Mouse (Mus musculus) myocyte (in vitro differentiated cells): ENCODE measurements at regions not wholly inside any gene's neighbourhood (a gene's known extent, or its start where the extent isn't known, plus 50 kb on each side); places are given as distances from the start of the nearest gene placed in this dataset.

Experiments
- CEBPB ChIP-seq: IDR thresholded peaks from 2 replicates; pipeline ENCODE4 v1.6.1; 2011; ENCODE audit warnings: mild to moderate bottlenecking, moderate library complexity; ENCODE audit not compliant: poor library complexity, insufficient read depth, severe bottlenecking
- MAX ChIP-seq: IDR thresholded peaks from one replicate; pipeline ENCODE4 v1.6.1; 2011; ENCODE audit warnings: low read depth, mild to moderate bottlenecking, control low read depth
- MYOD1 ChIP-seq, 3 experiments: IDR thresholded peaks; one replicate each; pipeline ENCODE4 v1.6.1; 2011; ENCODE audit warnings: control low read depth in 2 of 3, low read depth in 2 of 3, mild to moderate bottlenecking in 2 of 3, moderate library complexity in 1 of 3; ENCODE audit not compliant: insufficient read length in 2 of 3, control insufficient read depth in 1 of 3
- MYOG ChIP-seq, 3 experiments: IDR thresholded peaks; one replicate each; pipeline ENCODE4 v1.6.1; 2011; ENCODE audit warnings: control low read depth in 2 of 3, low read depth in 2 of 3, mild to moderate bottlenecking in 2 of 3; ENCODE audit not compliant: insufficient read length in 2 of 3, control insufficient read depth in 1 of 3, insufficient read depth in 1 of 3
- POLR2A ChIP-seq: IDR thresholded peaks from one replicate; pipeline ENCODE4 v1.6.1; 2011; ENCODE audit warnings: low read depth, mild to moderate bottlenecking, control low read depth, moderate library complexity; ENCODE audit not compliant: insufficient read length
- REST ChIP-seq: IDR thresholded peaks from one replicate; pipeline ENCODE4 v1.6.1; 2011; ENCODE audit warnings: mild to moderate bottlenecking, control low read depth, moderate library complexity; ENCODE audit not compliant: insufficient read depth, insufficient read length
- SRF ChIP-seq: IDR thresholded peaks from one replicate; pipeline ENCODE4 v1.6.1; 2011; ENCODE audit warnings: low read depth; ENCODE audit not compliant: control insufficient read depth, insufficient read length
- TCF12 ChIP-seq: IDR thresholded peaks from one replicate; pipeline ENCODE4 v1.6.1; 2011; ENCODE audit warnings: mild to moderate bottlenecking, control low read depth; ENCODE audit not compliant: poor library complexity, insufficient read depth, severe bottlenecking
- TCF3 ChIP-seq: IDR thresholded peaks from one replicate; pipeline ENCODE4 v1.6.1; 2011; ENCODE audit warnings: low read depth, control low read depth; ENCODE audit not compliant: insufficient read length
- USF1 ChIP-seq: IDR thresholded peaks from one replicate; pipeline ENCODE4 v1.6.1; 2011; ENCODE audit warnings: low read depth, mild to moderate bottlenecking, control low read depth, moderate library complexity

DNA sequence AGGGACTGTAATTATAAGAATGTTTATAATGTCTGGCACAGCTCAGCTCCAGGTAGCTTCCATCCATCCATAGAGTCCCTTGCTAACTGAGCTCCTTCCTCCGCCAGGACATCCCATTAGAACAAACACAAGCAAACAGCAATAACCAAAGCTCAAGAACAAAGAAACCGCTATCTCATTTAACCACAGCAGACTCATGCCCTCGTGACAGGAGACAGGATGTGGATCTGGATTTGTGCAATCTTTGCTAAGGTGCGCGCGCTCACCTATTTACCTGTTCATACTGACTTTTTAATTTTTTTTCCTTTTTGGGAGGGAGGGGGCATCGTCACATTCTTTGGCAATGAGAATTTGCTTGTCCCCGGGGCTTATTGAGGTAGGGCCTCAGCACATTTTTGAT, 71.3 kb upstream of the Slc38a2 start:
- TF ChIP-seq USF1 = no peak
- TF ChIP-seq POLR2A = no peak
- no peak for TF ChIP-seq MYOG (IDR thresholded peaks at IDR 0.05; ENCODE audit: control insufficient read depth in 1 of 3, insufficient read depth in 1 of 3, insufficient read length in 2 of 3, low read depth in 2 of 3)
- TF ChIP-seq TCF12 = no peak
- TF ChIP-seq MAX = no peak
- TF ChIP-seq MYOD1 (IDR thresholded peaks at IDR 0.05; ENCODE audit: control insufficient read depth in 1 of 3, insufficient read length in 2 of 3, low read depth in 2 of 3) = no peak
- TF ChIP-seq CEBPB = no peak
- no peak for TF ChIP-seq SRF
- no peak for TF ChIP-seq TCF3
- no peak for TF ChIP-seq REST
